Mouse (Mus musculus) heart, postnatal 10 days (tissue): Measurements from ENCODE around the gene Zbtb32. TPM values are rescaled to one million over a fixed set of nuclear protein-coding genes. Genes with fewer than 3 reads are reported as not detected.

Experiments
- DNase-seq, 2 experiments: peaks; one replicate each; pipeline ENCODE4 v3.0.0; 2021
- intact Hi-C: fragments of 180-260 bp; cut with DNase I; formaldehyde crosslinking; loops from one replicate; pipeline ENCODE4 v1.15.1; 2025
- total RNA-seq, 2 experiments: library from RNA; stranded (reverse); gene quantifications; 2 replicates each; pipeline ENCODE4 v1.2.3; 2021

The Zbtb32 gene
- total RNA-seq, 2 experiments from 2014 or later = not detected

DNA sequence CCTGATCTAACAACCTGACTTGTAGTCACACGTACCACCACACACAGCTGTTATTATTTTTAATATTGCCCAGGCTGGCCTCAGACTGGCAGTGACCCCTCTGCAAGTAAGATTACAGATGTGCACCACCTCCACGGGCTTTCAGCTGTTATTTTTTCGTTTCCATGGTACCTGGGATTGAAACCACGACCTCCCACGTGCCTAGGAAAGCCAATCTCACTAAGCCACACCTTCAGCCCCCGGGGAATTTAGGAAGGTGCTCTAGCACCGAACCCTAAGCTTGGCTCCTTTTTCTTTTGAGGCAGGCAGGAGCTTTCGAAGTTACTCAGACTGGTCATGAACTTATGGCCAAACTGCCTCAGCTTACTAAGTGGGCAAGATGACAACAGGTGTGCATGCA lies 5.7 kb upstream of the Zbtb32 start:
- no peak for DNase-seq
- intact Hi-C loops = no loop called here

DNA sequence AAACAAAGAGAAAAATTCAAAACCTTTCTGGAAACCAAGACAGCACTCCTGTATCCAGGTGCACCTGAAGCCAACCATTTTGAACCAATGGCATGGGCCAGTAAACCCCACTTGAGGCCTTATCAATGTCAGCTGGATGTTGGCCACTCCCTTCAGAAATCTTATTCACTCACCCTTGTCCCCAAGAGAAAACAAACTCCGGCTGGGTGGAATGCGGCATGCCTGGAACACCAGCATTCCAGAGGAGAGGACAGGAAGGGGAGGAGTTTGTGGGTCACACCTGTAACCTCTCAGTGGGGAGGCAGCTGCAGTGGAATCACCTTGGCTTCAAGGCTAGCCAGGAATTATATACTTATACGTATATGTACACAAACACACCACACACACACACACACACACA lies 3.9 kb upstream of the Zbtb32 start:
- DNase-seq = no peak
- intact Hi-C loops = no loop called here

DNA sequence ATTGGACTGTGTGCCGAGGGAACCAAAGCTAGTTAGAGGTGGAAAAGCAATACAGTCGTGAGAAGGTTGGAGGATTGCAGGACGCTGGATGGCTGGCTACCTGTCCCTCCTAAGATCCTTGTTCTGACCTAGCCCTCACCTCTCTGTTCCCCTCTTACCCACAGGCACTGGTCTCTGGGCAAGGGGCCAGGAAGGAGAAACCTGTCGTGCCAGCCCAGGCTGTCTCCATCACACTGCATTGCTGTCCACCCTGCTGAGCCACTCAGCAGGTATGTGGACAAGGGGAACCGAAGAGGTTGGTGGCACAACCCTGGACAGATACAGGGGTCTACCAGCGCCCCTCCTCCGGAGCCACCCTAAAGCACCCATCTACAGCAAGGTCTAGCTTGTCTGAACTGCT lies 1.9 kb upstream of the Zbtb32 start:
- no peak for DNase-seq

DNA sequence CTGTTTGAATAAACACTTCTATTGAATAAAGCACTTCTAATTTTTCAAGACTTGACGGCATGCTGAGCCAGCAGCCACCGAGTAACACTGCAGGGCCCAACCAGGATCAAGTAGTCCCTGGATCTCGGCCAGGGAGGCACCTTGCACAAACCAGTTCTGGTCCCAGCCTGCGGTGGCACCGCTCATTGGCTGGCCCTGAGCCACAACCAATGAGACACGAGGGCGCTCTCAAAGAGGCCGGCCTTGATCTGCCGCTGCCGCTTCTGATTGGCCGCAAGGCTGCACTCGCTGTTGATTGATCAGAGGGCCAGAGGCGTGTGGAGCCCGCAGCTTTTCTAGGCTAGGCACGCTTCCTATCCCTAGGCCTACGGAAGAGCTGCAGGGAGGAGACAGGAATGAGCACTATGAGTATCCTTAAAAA lies 1.2 kb upstream of the Zbtb32 start:
- peak; percentile 93 for DNase-seq
- intact Hi-C loops = loop anchor here (10.0 kb wide), 1 partner anchor 365 kb away; no protein-coding TSS in a partner anchor

More for the DNA sequence above, 1.9 kb upstream of the Zbtb32 start:
- intact Hi-C loops = no loop called here

DNA sequence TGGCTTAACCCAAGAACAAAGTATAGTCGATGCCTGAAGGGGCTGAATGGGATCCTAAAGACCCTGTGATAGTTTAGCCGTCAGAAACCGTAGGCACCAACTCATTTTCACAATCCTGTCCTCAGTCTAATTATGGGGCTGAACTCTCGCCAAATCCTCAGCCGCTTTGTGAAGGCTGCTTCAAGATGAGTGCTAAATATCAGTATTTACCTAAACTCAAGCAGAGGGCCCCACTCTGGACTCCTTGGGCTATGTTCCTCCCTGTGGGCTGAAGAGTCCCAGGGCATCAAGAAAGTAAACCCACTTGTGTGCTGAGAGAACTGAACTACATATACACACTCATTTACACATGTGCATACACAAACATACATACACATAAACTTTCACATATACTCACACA lies 1.9 kb downstream of the Zbtb32 start:
- intact Hi-C loops = loop anchor here (10.0 kb wide), 1 partner anchor 368 kb away; no protein-coding TSS in a partner anchor

DNA sequence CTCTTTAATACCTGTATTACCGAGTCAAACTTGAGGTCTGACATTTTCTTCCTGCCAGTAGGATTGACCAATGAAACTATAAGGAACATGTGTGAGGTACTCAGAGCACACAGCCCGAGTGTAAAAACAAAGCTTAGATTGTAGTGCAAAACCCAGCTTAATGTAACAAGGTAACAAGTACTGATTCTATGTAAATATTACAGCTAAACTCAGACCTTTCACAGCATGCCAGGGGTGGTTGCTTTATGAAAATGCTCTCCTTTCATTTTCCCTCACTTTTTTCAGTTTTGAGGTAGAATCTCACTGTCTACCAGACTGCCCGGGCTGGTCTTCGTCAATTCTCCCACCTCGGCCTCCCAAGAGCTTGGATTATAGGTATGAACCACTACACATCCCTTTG lies 2.6 kb downstream of the Zbtb32 start:
- intact Hi-C loops = loop anchor here (10.0 kb wide), 1 partner anchor 369 kb away; no protein-coding TSS in a partner anchor
- no peak for DNase-seq

More for the DNA sequence above, 1.9 kb downstream of the Zbtb32 start:
- DNase-seq = no peak

DNA sequence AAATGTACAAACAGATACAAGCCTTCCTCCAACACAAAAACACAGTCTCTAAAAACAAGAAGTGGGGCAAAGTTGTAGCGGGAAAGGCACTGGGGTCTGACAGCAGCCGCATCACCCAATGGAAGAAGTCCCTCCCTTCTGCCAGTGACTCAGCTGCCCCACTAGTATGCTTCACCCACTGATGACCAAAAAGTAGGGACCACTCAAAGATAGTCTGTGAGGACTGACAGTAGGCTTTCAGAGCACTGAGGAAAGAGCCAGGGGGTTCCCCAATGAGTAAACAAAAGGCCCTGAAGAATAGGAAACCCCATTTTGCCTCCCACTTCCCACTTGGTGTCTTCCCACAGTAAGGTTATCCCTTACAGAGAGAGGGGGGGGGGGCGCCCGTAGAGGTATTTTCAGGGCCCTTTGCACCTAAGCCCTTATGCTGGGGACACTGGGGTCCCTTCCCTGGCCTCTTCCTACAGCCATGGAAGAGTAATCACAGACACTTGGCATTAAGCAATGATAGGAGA lies 4.1 kb downstream of the Zbtb32 start:
- DNase-seq = no peak
- intact Hi-C loops = loop anchor here (5.0 to 10.0 kb wide), 2 partner anchors 308 to 370 kb away; no protein-coding TSS in a partner anchor

DNA sequence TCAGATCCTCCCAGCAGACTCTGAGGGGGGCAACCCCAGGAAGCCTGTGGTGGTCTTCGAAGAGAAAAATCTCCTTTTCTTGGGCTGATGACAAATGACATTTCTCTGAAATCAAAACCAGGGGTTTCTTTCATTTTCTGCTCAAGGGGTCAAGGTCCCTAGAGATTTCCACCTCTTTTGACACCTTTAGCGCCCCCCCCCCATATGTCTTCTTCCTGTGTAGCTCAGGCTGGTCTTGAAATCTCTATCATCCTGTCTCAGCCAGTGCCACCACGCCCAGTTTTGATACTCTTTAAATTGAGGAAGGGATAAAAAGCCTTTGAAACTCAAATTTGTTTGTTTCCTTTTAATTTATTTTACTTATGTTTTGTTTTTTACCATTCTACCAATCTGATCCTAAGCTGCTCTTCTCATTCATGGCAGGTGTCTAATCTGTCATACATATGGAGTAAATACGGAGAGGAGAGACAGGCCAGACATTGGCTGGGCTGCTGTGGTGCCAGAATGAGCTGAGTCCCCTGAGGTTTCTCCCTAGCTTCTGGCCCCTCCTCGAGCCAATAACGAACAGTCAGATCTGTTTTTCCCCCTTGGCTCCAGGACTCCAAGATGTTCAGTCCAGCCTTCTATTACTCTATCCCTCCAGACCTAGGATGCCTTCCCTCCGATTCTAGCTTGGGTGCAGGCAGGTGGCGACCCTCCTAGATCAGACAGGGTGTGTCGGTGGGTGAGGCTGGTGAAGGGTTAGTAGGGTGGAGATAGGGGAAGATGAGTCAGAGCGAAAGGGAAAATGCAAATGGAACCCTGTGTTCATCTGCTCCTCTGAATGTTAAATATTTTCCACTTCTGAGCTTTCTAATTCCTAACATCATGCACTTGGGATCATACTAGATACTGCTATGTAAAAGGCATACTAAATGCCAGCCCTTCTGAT lies 4.9 kb downstream of the Zbtb32 start:
- intact Hi-C loops = loop anchor here (5.0 to 10.0 kb wide), 2 partner anchors 308 to 371 kb away; no protein-coding TSS in a partner anchor
- no peak for DNase-seq

DNA sequence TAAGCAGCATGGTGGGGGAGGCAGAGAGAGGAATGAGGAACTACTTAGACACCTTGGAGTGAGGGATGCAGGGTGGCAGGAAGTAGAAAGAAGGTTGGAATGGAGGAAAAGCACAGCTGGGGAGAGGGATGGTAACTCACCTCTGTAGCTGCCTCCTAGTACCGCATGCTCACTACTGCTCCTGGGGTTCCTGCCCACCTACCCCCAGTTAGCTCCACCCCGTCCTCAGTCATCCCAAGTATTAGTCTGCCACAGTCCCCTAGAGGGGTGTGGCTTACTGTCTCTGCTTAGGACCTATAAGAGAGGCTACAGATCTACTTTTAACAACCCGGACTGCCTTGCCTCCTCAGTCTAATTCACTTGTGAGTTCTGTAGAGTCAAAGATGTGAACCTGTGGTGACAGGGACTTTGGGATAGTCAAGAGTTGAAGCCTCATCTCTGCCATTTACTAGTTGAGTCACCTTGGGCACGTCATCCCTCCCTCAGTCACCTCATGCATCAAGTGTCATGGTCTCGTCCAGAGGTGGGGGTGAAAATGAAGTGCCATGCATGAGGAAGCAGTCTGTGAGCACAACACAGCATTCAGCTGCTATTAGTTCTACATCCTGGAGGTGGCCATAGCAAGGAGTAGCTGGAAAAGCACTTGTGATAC lies 5.8 kb downstream of the Zbtb32 start:
- intact Hi-C loops = loop anchor here (5.0 to 10.0 kb wide), 2 partner anchors 309 to 372 kb away; no protein-coding TSS in a partner anchor
- DNase-seq = no peak

DNA sequence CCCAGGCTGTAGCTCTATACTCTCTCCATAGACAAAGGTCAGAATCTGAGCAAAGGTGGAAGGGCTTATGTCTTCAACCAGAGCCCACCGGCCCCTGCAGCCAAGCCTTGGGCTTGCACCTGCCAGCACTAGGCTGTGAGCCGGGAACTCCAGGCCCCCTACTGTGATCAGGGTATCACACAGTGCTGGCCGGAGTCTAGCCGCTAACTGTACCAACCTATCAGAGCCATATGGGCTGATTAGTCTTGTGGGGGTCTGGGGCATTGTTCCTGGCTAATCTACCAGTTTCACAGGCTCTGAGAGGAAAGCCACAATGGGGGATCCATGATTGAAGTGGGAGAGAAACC lies 7.1 kb downstream of the Zbtb32 start:
- intact Hi-C loops = loop anchor here (5.0 to 10.0 kb wide), 2 partner anchors 311 to 373 kb away; no protein-coding TSS in a partner anchor

DNA sequence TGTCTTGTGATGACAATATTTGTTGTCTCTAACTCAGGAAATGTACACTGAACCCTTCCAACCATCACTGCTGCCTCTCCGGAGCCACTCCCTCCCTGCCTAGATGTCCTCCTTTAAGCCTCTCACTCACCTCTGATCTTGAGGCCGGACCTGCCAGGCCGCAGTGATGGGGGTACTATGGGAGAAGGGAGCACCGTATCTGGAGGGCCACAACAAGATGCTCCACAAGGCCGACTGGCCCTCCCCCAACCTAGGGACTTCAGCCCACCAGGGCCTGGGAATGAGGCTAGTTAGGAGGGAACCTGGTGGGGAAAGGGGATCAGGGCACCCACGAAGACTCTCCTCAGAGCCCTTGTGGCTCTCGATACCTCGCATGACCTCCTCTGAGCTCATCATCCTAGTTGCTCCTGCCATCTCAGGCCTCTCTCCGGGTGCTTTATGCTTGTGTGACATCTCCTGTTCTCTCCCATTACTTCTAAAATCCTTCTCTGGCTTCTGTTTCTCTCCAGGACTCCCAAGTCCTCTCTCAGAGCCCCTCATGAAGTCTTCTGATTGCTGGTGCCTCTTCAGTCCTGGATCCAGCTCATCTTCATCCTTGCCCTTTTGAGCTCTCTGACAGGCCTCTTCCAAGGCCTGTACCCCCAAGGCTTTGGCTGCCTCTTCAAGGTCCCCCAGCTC lies 7.6 kb downstream of the Zbtb32 start:
- no peak for DNase-seq
- intact Hi-C loops = loop anchor here (5.0 to 10.0 kb wide), 2 partner anchors 311 to 374 kb away; no protein-coding TSS in a partner anchor

More for the DNA sequence above, 7.1 kb downstream of the Zbtb32 start:
- no peak for DNase-seq

DNA sequence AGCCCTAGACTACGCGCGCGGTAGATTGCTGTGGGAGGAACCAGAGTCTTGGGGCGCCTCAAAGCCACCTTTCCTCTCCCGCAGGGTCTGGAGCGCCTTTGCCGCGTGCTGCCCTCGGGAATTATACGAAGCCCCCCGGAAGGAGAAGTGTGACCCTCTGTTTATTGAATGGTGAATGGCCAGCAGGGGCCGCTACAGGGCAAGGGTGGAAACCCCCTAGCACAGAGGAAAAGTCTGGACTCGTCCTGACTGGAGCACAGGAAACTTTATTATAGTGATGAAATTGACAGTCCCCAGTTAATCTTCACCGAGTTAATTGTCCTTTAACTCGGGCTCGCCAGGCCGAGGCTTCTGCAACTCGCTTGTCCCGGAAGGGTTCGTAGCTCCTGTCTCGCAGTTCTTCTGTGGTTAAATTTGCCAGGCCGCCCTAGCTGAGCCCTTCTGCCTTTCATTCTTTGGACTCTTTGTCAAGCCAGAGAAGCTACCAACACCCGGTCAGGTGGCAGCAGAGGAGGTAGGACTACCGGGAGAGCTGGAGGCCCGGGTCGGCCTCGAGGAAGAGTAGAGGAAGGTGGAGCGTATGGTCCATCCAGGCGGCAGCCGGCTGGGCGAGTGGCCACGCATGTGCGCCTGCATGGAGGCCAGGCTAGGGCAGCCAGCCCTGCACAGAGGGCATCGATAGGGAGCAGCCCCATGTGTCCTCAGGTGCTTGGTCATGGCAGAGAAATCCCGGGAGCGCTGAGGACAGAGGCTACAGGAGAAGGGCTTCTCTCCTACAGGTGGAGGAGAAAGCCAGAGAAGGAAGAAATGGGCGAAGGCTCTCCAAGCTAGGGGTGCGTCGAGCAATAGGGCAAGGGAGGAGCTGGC lies 9.0 kb downstream of the Zbtb32 start:
- DNase-seq = peak; percentile 88 to 92
- intact Hi-C loops = loop anchor here (1.0 to 10.0 kb wide), 6 partner anchors 19 to 375 kb away; partner anchors contain the start of gene Tmem147

DNA sequence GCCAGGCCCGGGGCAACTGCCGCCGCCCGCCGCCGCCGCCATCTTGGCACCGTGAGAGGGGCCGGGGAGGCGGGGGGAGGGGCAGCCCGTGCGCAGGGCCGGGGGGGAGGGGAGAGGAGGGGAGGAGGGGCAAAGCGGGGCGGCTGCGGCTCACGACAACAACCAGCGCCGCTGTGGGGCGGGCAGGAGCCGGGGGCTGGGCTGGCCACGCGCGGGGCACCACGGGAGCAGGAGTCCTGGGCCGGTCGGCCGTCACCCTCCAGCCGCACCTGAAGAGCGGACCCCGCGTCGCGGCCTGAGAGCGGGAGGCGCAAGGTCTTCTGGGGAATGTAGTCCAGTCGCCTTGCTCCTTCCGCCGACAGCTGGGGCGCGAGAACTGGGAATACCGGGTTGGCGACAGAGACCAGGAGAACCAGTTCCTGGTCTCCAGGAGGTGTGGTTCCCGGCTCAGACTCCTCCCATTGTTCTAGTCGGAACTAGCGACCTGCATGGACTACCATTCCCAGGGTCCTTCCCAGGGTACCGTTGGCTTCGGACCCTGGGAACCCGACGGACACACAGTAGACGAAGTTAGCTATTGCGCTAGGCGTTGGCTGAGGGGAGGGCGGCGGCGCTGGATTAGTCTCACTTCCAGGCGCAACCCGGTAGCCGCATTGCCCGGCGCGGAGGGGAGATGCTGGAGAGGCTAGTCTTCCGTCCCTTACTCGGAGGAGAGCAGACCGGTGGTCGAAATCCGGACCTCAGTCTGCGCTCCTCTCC lies 9.9 kb downstream of the Zbtb32 start, which contains the start of gene Kmt2b:
Gene Kmt2b (minus strand): TSS at position 51 of the 759 bp plus-strand sequence.
- intact Hi-C loops = loop anchor here (1.0 to 2.0 kb wide), 4 partner anchors 19 to 270 kb away; partner anchors contain the start of gene Tmem147
- DNase-seq = peak; percentile 96 to 98

DNA sequence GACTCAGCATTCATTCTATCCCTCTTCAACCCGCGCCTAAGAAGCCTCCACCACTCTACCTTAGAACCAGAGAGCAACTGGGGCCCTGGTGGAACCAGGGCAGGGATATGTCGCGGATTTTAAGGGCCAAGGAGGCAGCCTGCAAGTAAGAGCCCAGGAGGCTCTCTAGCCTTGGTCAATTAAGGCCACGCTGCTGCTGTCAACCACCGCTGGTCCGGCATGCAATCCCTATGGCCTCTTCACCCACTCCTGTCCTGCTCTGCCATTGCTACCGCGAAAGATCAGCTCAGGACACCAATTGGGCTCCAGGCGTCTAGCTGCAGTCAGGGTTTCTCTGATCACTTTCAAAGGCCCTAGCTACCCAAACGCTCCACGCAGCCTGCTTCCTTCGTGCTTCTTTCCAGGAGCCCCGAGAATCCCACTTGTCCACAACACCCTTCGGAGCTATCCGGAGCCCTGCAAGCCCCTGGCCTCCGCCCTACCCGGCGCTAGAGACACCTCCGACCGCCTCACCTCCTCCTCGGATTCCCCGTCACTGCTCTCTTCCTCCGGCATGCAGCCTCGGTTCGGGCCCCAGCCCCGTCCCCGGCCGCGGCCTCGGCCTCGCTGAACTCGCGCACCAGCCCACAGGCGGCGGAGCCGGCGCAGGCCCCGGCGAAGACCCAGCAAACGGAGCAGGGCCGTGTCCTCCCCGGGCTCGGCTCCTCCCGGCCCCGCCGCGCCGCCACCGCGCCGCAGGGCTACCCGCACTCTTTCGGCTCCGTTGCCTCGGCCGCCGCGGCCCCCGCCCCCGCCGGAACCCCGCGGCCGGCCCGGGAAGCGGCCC lies 10.7 kb downstream of the Zbtb32 start:
- DNase-seq = peak; percentile 68 to 70
- intact Hi-C loops = loop anchor here (1.0 to 2.0 kb wide), 2 partner anchors 23 to 271 kb away; partner anchors contain the start of gene Igflr1

DNA sequence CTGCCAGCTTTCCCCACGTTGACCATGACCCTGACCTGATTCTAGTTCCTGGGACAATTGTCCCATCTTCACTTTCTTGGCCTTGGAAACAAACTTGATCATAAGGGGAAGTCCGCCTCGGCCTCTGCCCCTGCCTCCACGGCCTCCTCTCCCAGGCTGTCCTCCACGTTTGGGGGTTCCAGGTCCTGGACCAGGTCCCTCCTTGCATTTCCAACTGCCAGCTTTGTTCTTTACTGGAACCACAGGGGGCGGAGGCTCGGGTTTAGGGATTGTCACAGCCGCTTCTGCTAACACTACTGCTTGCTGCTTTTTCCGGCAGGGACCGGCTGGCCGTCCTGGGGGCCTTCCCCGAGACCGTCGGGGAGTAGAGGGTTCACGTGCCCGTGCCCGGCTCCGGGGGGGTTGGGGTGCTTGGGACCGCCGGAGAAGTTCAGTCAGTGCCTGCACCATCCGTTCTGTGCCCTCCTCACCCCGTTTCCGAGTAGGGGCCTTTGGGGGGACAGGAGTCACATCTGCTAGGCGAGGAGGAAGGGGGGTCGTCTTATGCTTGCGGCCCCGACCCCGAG lies 12.2 kb downstream of the Zbtb32 start:
- intact Hi-C loops = loop anchor here (1.0 kb wide), 1 partner anchor 21 kb away; the partner anchor contains the start of gene Igflr1
- DNase-seq = no peak

DNA sequence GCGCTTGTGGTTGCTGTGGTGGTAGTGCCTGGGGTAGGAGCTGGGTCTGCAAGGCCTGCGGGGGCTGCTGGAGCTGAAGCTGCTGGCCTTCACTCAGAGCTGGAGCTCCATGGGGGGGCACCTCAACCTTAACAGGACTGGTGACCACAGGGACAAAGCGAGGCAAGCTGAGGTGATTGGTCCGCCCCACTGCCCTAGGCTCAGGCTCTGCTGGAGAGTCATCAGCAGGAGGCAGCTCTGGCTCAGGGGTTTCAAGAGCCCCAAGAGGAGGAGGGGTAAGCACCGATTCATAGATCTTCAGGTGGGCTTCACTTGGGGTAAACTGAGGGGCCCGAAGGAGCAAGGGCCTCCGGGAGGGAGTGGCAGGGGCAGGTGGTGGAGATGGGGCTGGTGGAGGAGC lies 13.5 kb downstream of the Zbtb32 start:
- no peak for DNase-seq
- intact Hi-C loops = no loop called here

DNA sequence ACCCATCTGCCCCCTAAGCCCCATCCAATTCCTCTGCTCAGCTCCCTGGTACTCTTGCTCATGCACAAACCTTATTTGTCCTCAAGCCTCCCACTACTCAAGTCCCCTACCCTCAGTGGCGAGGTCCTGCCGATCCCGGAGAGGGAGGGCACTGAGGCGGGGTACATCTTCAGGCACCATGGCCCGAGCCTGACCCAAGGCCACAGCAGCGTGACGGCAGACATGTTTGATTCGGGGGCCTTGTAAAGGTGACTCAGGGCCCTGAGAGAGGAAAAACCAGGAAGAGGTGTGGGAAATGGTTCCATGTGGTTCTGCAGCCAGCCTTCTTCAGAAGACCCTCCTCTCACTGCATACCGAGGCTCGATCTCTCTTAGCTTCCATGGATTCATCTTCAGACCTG lies 14.4 kb downstream of the Zbtb32 start:
- DNase-seq = no peak
- intact Hi-C loops = no loop called here
